Mouse (Mus musculus) hindbrain, embryonic 12.5 days (tissue): ENCODE results near the gene Pde7b. TPM values are rescaled to one million over a fixed set of nuclear protein-coding genes. Genes with fewer than 3 reads are reported as not detected.
A peak's percentile ranks its signal among the peaks of the same experiment; 100 is the strongest.
"Not testable (repeated sequence)": the region's sequence is repeated elsewhere in the genome, so short reads cannot be mapped to it uniquely, and the experiment has no call there.

Experiments
- ATAC-seq: fragments of 200-750 bp; cut with Nextera tagmentation; 2 replicates; pipeline ENCODE4 v1.8.0; 2017; ENCODE audit warnings: moderate TSS enrichment; ENCODE audit not compliant: low FRiP score
- H3K27ac ChIP-seq: fragments of 300-500 bp; sonication (generic); 2 replicates; pipeline ENCODE4 v1.5.1; 2016; ENCODE audit warnings: mild to moderate bottlenecking
- H3K27me3 ChIP-seq: fragments of 300-500 bp; sonication (generic); 2 replicates; pipeline ENCODE4 v1.6.1; 2016; ENCODE audit warnings: mild to moderate bottlenecking
- H3K36me3 ChIP-seq: fragments of 300-500 bp; sonication (generic); 2 replicates; pipeline ENCODE4 v1.6.1; 2016; ENCODE audit warnings: mild to moderate bottlenecking
- H3K4me1 ChIP-seq: fragments of 300-500 bp; sonication (generic); 2 replicates; pipeline ENCODE4 v1.6.1; 2016
- H3K4me2 ChIP-seq: fragments of 300-500 bp; sonication (generic); replicated peaks from 2 replicates; pipeline ENCODE4 v1.6.1; 2016; ENCODE audit warnings: mild to moderate bottlenecking
- H3K4me3 ChIP-seq: fragments of 300-500 bp; sonication (generic); 2 replicates; pipeline ENCODE4 v1.5.1; 2016; ENCODE audit warnings: mild to moderate bottlenecking
- H3K9ac ChIP-seq: fragments of 300-500 bp; sonication (generic); 2 replicates; pipeline ENCODE4 v1.6.1; 2016; ENCODE audit warnings: mild to moderate bottlenecking, moderate library complexity
- H3K9me3 ChIP-seq: fragments of 300-500 bp; sonication (generic); replicated peaks from 2 replicates; pipeline ENCODE4 v1.6.1; 2016; ENCODE audit warnings: mild to moderate bottlenecking
- WGBS: fragments of 180-500 bp; shearing (Covaris S2); methylation state at CpG from one replicate; pipeline ENCODE4 v1.1.7; 2016; 5-methylcytosine and 5-hydroxymethylcytosine counted together
- polyA plus RNA-seq: library from polyadenylated mRNA; unstranded; fragments of >200 nt; fragmentation: Nextera tagmentation; extraction: Ambion mirVana; gene quantifications from 2 replicates; pipeline ENCODE4 v1.2.1, GENCODE M21; 2016

The Pde7b gene
- polyA plus RNA-seq, 1 experiment from 2014 or later: 6.9 TPM

GRCm38 (mm10) chr10:20528544-20529411, 196.1 kb downstream of the Pde7b start:
- no peak overlapping the region for H3K4me3 ChIP-seq
- no peak overlapping the region for H3K27ac ChIP-seq
- 61% methylated on average over 20 of the region's 20 CpGs for WGBS
- ATAC-seq: no peak; the same call in 1 of the 2 replicates
- H3K4me2 ChIP-seq: peak overlapping the region; percentile 24; the same call in 1 of the 2 replicates
- H3K36me3 ChIP-seq: no peaks in the 10 kb centered on the region
- no peak overlapping the region for H3K9ac ChIP-seq
- no peaks in the 10 kb centered on the region for H3K9me3 ChIP-seq
- peaks cover 9% of the 10 kb centered on the region for H3K4me1 ChIP-seq
- H3K27me3 ChIP-seq: no peaks in the 10 kb centered on the region

DNA sequence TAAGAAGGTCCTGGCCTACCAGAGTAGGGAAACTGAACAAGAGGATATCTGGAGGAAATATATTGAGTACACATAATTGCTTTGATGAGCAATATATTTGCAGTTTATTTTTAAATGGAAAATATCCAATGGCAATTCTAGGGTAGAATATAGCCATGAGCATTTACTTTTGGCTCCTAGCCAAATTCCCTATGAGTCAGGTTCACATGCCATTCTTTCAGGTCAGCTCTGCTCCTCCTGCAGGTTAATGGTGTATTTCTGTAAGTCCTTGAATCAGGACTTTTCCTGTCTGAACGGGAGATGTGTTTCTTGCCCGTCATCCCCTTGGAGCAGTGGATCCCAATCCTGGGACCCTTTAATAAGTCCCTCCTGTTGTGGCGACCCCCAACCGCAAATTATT, 197.1 kb downstream of the Pde7b start:
- no peak for ATAC-seq
- WGBS: 79% methylated on average over 4 of the region's 4 CpGs
- H3K4me3 ChIP-seq: no peak overlapping the region

GRCm38 (mm10) chr10:20518529-20518889, 206.4 kb downstream of the Pde7b start:
- Histone ChIP-seq H3K36me3 (no peaks in the 10 kb centered on the region), H3K4me1 (no peaks in the 10 kb centered on the region), H3K9me3 (no peaks in the 10 kb centered on the region), H3K9ac (no peak overlapping the region), H3K27me3 (no peaks in the 10 kb centered on the region), H3K4me3 (no peak overlapping the region), H3K4me2 (no peak overlapping the region), H3K27ac (no peak overlapping the region)
- 86% methylated on average over 9 of the region's 9 CpGs for WGBS
- ATAC-seq: no peak

More for the DNA sequence above, 197.1 kb downstream of the Pde7b start:
- Histone ChIP-seq H3K4me2 (no peak overlapping the region), H3K27ac (no peak overlapping the region), H3K9ac (no peak overlapping the region), H3K4me1 (peaks cover 9% of the 10 kb centered on the region), H3K36me3 (no peaks in the 10 kb centered on the region), H3K27me3 (no peaks in the 10 kb centered on the region), H3K9me3 (no peaks in the 10 kb centered on the region)

DNA sequence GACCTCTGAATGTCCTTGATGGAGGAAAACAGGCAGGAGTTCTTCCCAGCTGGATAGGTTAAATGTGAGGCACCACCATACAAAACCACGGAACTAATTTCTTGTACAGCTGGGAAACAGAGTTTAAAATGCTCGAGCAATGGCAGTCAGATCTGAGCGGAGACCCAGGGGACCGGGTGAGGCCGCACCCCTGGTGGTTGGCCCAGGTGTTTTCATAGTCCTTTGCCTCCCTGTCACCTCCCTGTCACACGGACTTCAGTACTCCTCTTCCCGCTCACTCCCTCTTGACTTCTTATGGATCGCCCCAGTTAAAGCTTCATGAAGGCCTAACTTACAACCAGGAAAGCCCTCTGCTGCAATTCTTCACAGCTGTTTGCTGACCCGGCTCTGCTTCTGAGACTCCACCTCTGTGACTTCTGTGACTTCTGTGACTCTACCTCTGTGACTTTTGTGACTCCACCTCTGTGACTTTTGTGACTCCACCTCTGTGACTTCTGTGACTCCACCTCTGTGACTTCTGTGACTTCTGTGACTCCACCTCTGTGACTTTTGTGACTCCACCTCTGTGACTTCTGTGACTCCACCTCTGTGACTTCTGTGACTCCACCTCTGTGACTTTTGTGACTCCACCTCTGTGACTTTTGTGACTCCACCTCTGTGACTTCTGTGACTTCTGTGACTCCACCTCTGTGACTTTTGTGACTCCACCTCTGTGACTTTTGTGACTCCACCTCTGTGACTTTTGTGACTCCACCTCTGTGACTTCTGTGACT, 206.9 kb downstream of the Pde7b start:
- H3K27ac ChIP-seq, H3K9me3 ChIP-seq, H3K4me3 ChIP-seq, H3K27me3 ChIP-seq, H3K4me2 ChIP-seq, H3K36me3 ChIP-seq, H3K9ac ChIP-seq, ATAC-seq, H3K4me1 ChIP-seq: not testable (repeated sequence)
- WGBS: 63% methylated on average over 9 of the region's 9 CpGs

DNA sequence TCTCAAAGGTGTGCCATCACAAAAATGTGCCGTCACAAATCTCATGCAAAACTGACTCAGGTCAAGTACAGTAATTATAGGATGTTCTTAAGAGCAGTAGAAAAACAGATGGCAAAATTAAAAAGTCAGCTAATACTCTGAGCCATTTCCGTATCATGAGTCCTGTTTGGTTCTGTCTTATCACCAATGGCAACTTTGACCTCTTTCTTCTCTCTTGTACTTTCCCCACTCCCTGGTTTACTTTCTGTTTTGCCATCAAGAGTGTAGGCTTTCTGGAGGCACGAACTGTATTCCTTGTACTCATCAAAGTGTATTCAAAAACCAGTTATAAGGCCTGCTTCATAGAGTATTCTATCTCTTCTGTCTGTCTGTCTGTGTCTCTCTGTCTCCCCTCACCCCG, 211.0 kb downstream of the Pde7b start:
- Histone ChIP-seq H3K4me3 (no peak overlapping the region), H3K9ac (no peak overlapping the region), H3K4me2 (no peak overlapping the region), H3K4me1 (no peaks in the 10 kb centered on the region), H3K36me3 (no peaks in the 10 kb centered on the region), H3K27ac (no peak overlapping the region), H3K27me3 (no peaks in the 10 kb centered on the region), H3K9me3 (no peaks in the 10 kb centered on the region)
- no peak for ATAC-seq
- WGBS: 87% methylated on average over 4 of the region's 4 CpGs

- H3K4me2 ChIP-seq: no peak overlapping the region
- H3K27ac ChIP-seq: no peak overlapping the region
- H3K9me3 ChIP-seq: no peaks in the 10 kb centered on the region
- H3K9ac ChIP-seq: no peak overlapping the region
- ATAC-seq: no peak
- no peaks in the 10 kb centered on the region for H3K36me3 ChIP-seq
- H3K27me3 ChIP-seq: no peaks in the 10 kb centered on the region
- no peaks in the 10 kb centered on the region for H3K4me1 ChIP-seq
- no peak overlapping the region for H3K4me3 ChIP-seq
- 87% methylated on average over 5 of the region's 5 CpGs for WGBS
Measured at GRCm38 (mm10) chr10:20513461-20513860, 211.4 kb downstream of the Pde7b start.

DNA sequence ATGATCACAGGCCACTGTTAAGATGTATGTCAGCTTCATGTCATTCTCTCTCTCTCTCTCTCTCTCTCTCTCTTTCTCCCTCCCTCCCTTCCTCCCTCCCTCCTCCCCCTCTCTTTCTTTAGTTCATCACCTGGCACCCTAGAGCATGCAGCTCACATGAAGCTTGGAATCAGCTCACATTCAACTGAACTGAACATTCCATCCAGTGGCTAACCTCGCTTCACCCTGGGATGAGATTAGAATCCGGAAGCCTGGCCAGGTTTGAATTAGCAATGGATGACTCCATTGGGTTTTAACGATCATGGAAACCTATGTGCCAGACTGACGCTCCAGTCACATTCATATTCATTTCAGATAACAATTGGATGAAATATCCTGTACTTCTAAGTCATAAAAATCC, 215.1 kb downstream of the Pde7b start:
- no peaks in the 10 kb centered on the region for H3K27me3 ChIP-seq

GRCm38 (mm10) chr10:20508497-20508896, 216.4 kb downstream of the Pde7b start:
- Histone ChIP-seq H3K27ac (no peak overlapping the region), H3K4me2 (no peak overlapping the region), H3K36me3 (no peaks in the 10 kb centered on the region), H3K27me3 (no peaks in the 10 kb centered on the region), H3K4me3 (no peak overlapping the region), H3K4me1 (peaks cover 3% of the 10 kb centered on the region; the same call in 1 of the 2 replicates), H3K9me3 (no peaks in the 10 kb centered on the region), H3K9ac (no peak overlapping the region)
- WGBS: 77% methylated on average over 3 of the region's 3 CpGs
- ATAC-seq: no peak

More for the DNA sequence above, 215.1 kb downstream of the Pde7b start:
- Histone ChIP-seq H3K9me3 (no peaks in the 10 kb centered on the region), H3K27ac (no peak overlapping the region), H3K4me2 (no peak overlapping the region), H3K9ac (no peak overlapping the region), H3K4me3 (no peak overlapping the region), H3K36me3 (no peaks in the 10 kb centered on the region), H3K4me1 (peaks cover 3% of the 10 kb centered on the region; the same call in 1 of the 2 replicates)
- ATAC-seq: no peak
- 92% methylated on average over 4 of the region's 4 CpGs for WGBS

- Histone ChIP-seq H3K36me3 (no peaks in the 10 kb centered on the region), H3K27me3 (no peaks in the 10 kb centered on the region), H3K9me3 (no peaks in the 10 kb centered on the region), H3K4me3 (no peak overlapping the region), H3K9ac (no peak overlapping the region), H3K4me2 (no peak overlapping the region), H3K4me1 (peaks cover 3% of the 10 kb centered on the region; the same call in 1 of the 2 replicates), H3K27ac (no peak overlapping the region)
- no peak for ATAC-seq
- WGBS: 64% methylated on average over 9 of the region's 9 CpGs
Measured at GRCm38 (mm10) chr10:20507732-20508412, 217.0 kb downstream of the Pde7b start.

- Histone ChIP-seq H3K9me3 (no peaks in the 10 kb centered on the region), H3K4me1 (peaks cover 3% of the 10 kb centered on the region; the same call in 1 of the 2 replicates), H3K9ac (no peak overlapping the region), H3K27me3 (no peaks in the 10 kb centered on the region), H3K27ac (no peak overlapping the region), H3K36me3 (no peaks in the 10 kb centered on the region), H3K4me2 (no peak overlapping the region), H3K4me3 (no peak overlapping the region)
- WGBS: 89% methylated on average over 2 of the region's 2 CpGs
- ATAC-seq: no peak
Measured at GRCm38 (mm10) chr10:20507069-20507468, 217.8 kb downstream of the Pde7b start.

GRCm38 (mm10) chr10:20505454-20505853, 219.4 kb downstream of the Pde7b start:
- Histone ChIP-seq H3K9ac (no peak overlapping the region), H3K36me3 (no peaks in the 10 kb centered on the region), H3K27me3 (no peaks in the 10 kb centered on the region), H3K9me3 (no peaks in the 10 kb centered on the region), H3K4me3 (no peak overlapping the region), H3K4me2 (no peak overlapping the region), H3K4me1 (peaks cover 3% of the 10 kb centered on the region; the same call in 1 of the 2 replicates), H3K27ac (no peak overlapping the region)
- no peak for ATAC-seq
- 72% methylated on average over 10 of the region's 10 CpGs for WGBS

DNA sequence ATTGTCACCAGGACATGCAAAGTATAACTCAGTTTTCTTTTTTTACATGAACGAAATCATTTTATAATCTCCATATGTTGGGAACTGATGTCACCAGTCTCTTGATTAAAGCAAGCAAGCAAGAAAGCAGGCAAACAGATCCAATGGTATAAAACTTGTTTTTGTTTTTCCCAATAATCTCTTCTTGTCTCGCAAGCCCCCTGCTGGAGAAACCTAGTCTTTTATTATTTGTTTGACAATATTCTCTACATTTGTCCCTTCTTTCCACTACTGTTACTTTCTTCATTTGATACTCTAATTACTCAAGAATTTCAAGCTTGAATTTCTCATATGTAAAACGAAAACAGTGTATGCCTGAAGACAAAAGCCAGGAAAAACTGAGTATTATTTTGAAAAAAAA, 220.1 kb downstream of the Pde7b start:
- H3K36me3 ChIP-seq: no peaks in the 10 kb centered on the region
- H3K4me3 ChIP-seq: no peak overlapping the region
- no peaks in the 10 kb centered on the region for H3K9me3 ChIP-seq
- no peak overlapping the region for H3K4me2 ChIP-seq
- H3K27me3 ChIP-seq: no peaks in the 10 kb centered on the region
- no peak for ATAC-seq
- no peak overlapping the region for H3K9ac ChIP-seq
- H3K4me1 ChIP-seq: peaks cover 3% of the 10 kb centered on the region; the same call in 1 of the 2 replicates
- WGBS: 86% methylated on average over 3 of the region's 3 CpGs
- no peak overlapping the region for H3K27ac ChIP-seq
